Mouse (Mus musculus) stomach, postnatal 0 days (tissue): ENCODE measurements at regions not wholly inside any gene's neighbourhood (a gene's known extent, or its start where the extent isn't known, plus 50 kb on each side); places are given as distances from the start of the nearest gene placed in this dataset.

Experiments
- ATAC-seq: fragments of 200-750 bp; cut with Nextera tagmentation; 2 replicates; pipeline ENCODE4 v1.8.0; 2017; ENCODE audit not compliant: low FRiP score, low TSS enrichment
- DNase-seq: peaks from one replicate; pipeline ENCODE4 v3.0.0-alpha.2; 2016; ENCODE audit warnings: low spot score
- H3K27ac ChIP-seq: fragments of 300-500 bp; sonication (generic); replicated peaks from 2 replicates; pipeline ENCODE4 v1.5.1; 2014; ENCODE audit warnings: mild to moderate bottlenecking, control low read depth
- H3K27me3 ChIP-seq: fragments of 300-500 bp; sonication (generic); 2 replicates; pipeline ENCODE4 v1.6.1; 2014; ENCODE audit warnings: low read length; ENCODE audit not compliant: control insufficient read depth, insufficient read depth
- H3K36me3 ChIP-seq: fragments of 300-500 bp; sonication (generic); 2 replicates; pipeline ENCODE4 v1.6.1; 2014; ENCODE audit warnings: low read length, mixed read lengths; ENCODE audit not compliant: control insufficient read depth, insufficient read depth
- H3K4me1 ChIP-seq: fragments of 300-500 bp; sonication (generic); replicated peaks from 2 replicates; pipeline ENCODE4 v1.6.1; 2014; ENCODE audit warnings: antibody characterized with exemption; ENCODE audit not compliant: control insufficient read depth, insufficient read depth
- H3K4me2 ChIP-seq: fragments of 300-500 bp; sonication (generic); replicated peaks from 2 replicates; pipeline ENCODE4 v1.6.1; 2014; ENCODE audit warnings: low read depth, mild to moderate bottlenecking, control low read depth, moderate library complexity
- H3K4me3 ChIP-seq: fragments of 300-500 bp; sonication (generic); 2 replicates; pipeline ENCODE4 v1.5.1; 2014; ENCODE audit warnings: low read depth, low read length, control low read depth
- H3K9ac ChIP-seq: fragments of 300-500 bp; sonication (generic); 2 replicates; pipeline ENCODE4 v1.6.1; 2014; ENCODE audit warnings: mild to moderate bottlenecking, low read length, control low read depth, mixed read lengths
- H3K9me3 ChIP-seq: fragments of 300-500 bp; sonication (generic); 2 replicates; pipeline ENCODE4 v1.6.1; 2016; ENCODE audit warnings: low read length; ENCODE audit not compliant: control insufficient read depth
- CTCF ChIP-seq: IDR thresholded peaks from 2 replicates; pipeline ENCODE4 v1.5.1; 2016; ENCODE audit warnings: antibody characterized with exemption, low read depth, mild to moderate bottlenecking, moderate library complexity
- EP300 ChIP-seq: optimal IDR thresholded peaks from 2 replicates; pipeline ENCODE3; 2016; ENCODE audit warnings: antibody characterized with exemption
- WGBS: fragments of 180-500 bp; shearing (Covaris S2); extraction: QIAGEN DNeasy Blood & Tissue Kit; methylation state at CpG from one replicate; pipeline ENCODE4 v1.1.7; 2014; 5-methylcytosine and 5-hydroxymethylcytosine counted together

GRCm38 (mm10) chr5:136623791-136624190 lies 56.5 kb upstream of the Cux1 start:
- Histone ChIP-seq H3K9me3 (no peaks in the 10 kb centered on the region), H3K27ac (no peak overlapping the region), H3K4me3 (no peak overlapping the region), H3K9ac (no peak overlapping the region), H3K4me1 (peaks cover 5% of the 10 kb centered on the region), H3K4me2 (no peak overlapping the region), H3K36me3 (no peaks in the 10 kb centered on the region), H3K27me3 (no peaks in the 10 kb centered on the region)
- TF ChIP-seq EP300 (no peak), CTCF (no peak)
- no peak for DNase-seq
- no peak for ATAC-seq
- WGBS: 60% methylated on average over 6 of the region's 6 CpGs

GRCm38 (mm10) chr5:136625176-136625991 lies 58.1 kb upstream of the Cux1 start:
- H3K9me3 ChIP-seq: no peaks in the 10 kb centered on the region
- 68% methylated on average over 13 of the region's 13 CpGs for WGBS
- peaks cover 3% of the 10 kb centered on the region; the same call in 1 of the 2 replicates for H3K4me1 ChIP-seq
- H3K9ac ChIP-seq: no peak overlapping the region
- no peak overlapping the region for H3K4me2 ChIP-seq
- DNase-seq (no peak), ATAC-seq (no peak)
- no peaks in the 10 kb centered on the region for H3K36me3 ChIP-seq
- H3K27ac ChIP-seq: no peak overlapping the region
- no peaks in the 10 kb centered on the region for H3K27me3 ChIP-seq
- H3K4me3 ChIP-seq: no peak overlapping the region
- TF ChIP-seq CTCF (no peak), EP300 (no peak)

DNA sequence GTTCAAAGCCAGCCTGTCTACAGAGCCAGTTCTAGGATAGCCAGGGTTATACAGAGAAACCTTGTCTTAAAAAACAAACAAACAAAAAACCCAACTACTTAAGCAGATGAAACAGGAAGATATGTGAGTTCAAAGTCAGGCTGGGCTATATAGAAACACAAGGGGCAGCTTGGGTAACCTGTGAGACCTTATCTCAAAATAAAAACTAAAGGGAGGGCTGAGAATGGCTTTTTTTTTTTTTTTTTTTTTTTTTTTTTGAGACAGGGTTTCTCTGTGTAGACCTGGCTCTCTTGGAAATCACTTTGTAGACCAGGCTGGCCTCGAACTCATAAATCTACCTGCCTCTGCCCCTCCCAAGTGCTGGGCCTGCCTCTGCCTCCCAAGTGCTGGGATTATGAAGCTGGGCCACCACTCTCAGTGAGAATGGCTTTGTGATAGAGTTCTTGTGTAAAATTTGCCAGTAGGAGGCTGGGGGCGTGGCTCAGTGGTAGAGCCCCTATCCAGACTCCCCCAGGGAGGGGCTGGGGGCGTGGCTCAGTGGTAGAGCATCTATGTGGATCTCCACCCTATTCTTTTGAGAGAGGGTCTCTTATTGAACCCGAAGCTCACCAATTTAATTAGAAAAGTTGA lies 59.0 kb upstream of the Cux1 start:
- peaks cover 3% of the 10 kb centered on the region; the same call in 1 of the 2 replicates for H3K4me1 ChIP-seq
- no peak overlapping the region for H3K27ac ChIP-seq
- TF ChIP-seq CTCF: no peak
- no peak for TF ChIP-seq EP300
- H3K4me3 ChIP-seq: no peak overlapping the region
- no peaks in the 10 kb centered on the region for H3K9me3 ChIP-seq
- H3K36me3 ChIP-seq: no peaks in the 10 kb centered on the region
- no peak overlapping the region for H3K4me2 ChIP-seq
- H3K9ac ChIP-seq: no peak overlapping the region
- DNase-seq (no peak), ATAC-seq (no peak)
- 43% methylated on average over 4 of the region's 4 CpGs for whole genome bisulfite sequencing
- H3K27me3 ChIP-seq: no peaks in the 10 kb centered on the region

GRCm38 (mm10) chr5:136626891-136627290 lies 59.6 kb upstream of the Cux1 start:
- H3K4me2 ChIP-seq: no peak overlapping the region
- no peaks in the 10 kb centered on the region for H3K27me3 ChIP-seq
- no peaks in the 10 kb centered on the region for H3K9me3 ChIP-seq
- no peak overlapping the region for H3K4me3 ChIP-seq
- TF ChIP-seq CTCF: no peak
- TF ChIP-seq EP300: no peak
- 63% methylated on average over 2 of the region's 2 CpGs for WGBS
- peaks cover 3% of the 10 kb centered on the region; the same call in 1 of the 2 replicates for H3K4me1 ChIP-seq
- no peak overlapping the region for H3K27ac ChIP-seq
- no peak for DNase-seq
- no peak for ATAC-seq
- no peaks in the 10 kb centered on the region for H3K36me3 ChIP-seq
- no peak overlapping the region for H3K9ac ChIP-seq

- DNase-seq: no peak
- no peak overlapping the region for H3K27ac ChIP-seq
Observed at GRCm38 (mm10) chr5:136627671-136628292, 60.5 kb upstream of the Cux1 start.

GRCm38 (mm10) chr5:136628502-136628901 lies 61.2 kb upstream of the Cux1 start:
- H3K27me3 ChIP-seq: no peaks in the 10 kb centered on the region
- TF ChIP-seq EP300 (no peak), CTCF (no peak)
- no peak overlapping the region for H3K4me2 ChIP-seq
- H3K27ac ChIP-seq: no peak overlapping the region
- H3K4me1 ChIP-seq: no peaks in the 10 kb centered on the region
- DNase-seq: no peak
- no peak overlapping the region for H3K4me3 ChIP-seq
- no peak overlapping the region for H3K9ac ChIP-seq
- 92% methylated on average over 5 of the region's 5 CpGs for WGBS
- no peaks in the 10 kb centered on the region for H3K9me3 ChIP-seq
- no peaks in the 10 kb centered on the region for H3K36me3 ChIP-seq
- no peak for ATAC-seq

More at GRCm38 (mm10) chr5:136627671-136628292, 60.5 kb upstream of the Cux1 start:
- 68% methylated on average over 11 of the region's 11 CpGs for WGBS
- no peak for ATAC-seq
- Histone ChIP-seq H3K9ac (no peak overlapping the region), H3K36me3 (no peaks in the 10 kb centered on the region), H3K27me3 (no peaks in the 10 kb centered on the region), H3K4me2 (no peak overlapping the region), H3K4me3 (no peak overlapping the region), H3K4me1 (peaks cover 2% of the 10 kb centered on the region; the same call in 1 of the 2 replicates), H3K9me3 (no peaks in the 10 kb centered on the region)
- TF ChIP-seq EP300 (no peak), CTCF (no peak)
